Mouse (Mus musculus) megakaryocyte progenitor cell, adult 5-6 weeks (primary cell): ENCODE data around the gene Trmt2b. TPM values are rescaled to one million over a fixed set of nuclear protein-coding genes. Genes with fewer than 3 reads are reported as not detected.
"Not testable (repeated sequence)": the region's sequence is repeated elsewhere in the genome, so short reads cannot be mapped to it uniquely, and the experiment has no call there.

ENCODE experiments used
- ATAC-seq: replicated peaks from 2 replicates; pipeline ENCODE4 v1.8.0; 2016; ENCODE audit warnings: mild to moderate bottlenecking, moderate TSS enrichment, inconsistent platforms; ENCODE audit not compliant: poor library complexity
- total RNA-seq, 2 experiments: library from RNA; stranded (forward) in 1 of 2; stranded (reverse) in 1 of 2; fragments of 157-497, 149-512 nt in 1 of 2; fragments of 200-1000 nt in 1 of 2; gene quantifications; 2 replicates each; pipeline versions ENCODE4 v1.2.3 to v1.2.4; 2015 to 2017

Trmt2b gene
- total RNA-seq (2015) (29.4 and 32.6 TPM in 2 replicates), total RNA-seq (2017) (35.6 and 37.4 TPM in 2 replicates)

DNA sequence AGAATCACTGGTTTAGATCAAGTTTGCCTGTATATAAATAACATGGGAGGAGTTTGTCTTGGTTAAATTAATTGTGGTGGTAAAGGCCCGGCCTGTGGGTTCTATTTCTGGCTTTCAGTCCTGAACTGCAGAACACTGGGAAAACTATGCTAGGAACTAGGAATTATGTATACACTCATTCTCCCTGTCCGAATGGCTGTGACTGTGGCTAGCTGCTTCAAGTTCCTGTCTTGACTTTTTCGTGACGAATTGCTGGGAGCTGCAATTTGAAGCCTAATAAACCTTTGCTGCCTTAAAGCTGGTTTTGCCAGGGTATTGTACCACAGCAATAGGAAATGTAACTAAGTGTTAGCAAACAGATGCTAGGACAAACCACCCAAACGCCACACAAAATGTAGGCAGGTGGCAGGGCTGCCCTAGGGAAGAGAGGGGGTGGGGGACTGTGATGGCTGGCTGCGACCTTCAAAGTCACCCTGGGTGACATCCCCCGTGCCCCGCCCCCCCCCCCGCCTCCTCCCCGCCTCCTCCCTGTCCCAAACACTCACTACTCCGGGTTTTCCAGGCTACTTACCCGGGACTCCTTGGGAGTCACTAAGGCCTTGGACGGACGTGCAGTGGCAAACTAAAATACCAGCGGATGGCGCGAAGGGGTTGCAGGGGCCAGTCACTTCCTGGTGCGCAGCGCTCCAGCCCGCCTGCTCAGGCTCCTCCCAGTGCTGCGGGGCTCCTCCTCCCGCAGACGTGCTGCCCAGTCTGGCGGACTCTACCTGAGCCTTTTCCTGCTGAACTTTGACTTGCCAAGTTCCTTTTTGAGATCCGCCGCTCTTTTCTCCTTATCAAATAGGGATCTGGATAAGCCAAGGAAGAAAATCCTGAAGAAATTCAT is at the start of gene Trmt2b:
Gene Trmt2b (minus strand): TSS at position 710 of the 886 bp plus-strand sequence.
- ATAC-seq: peak; percentile 100

DNA sequence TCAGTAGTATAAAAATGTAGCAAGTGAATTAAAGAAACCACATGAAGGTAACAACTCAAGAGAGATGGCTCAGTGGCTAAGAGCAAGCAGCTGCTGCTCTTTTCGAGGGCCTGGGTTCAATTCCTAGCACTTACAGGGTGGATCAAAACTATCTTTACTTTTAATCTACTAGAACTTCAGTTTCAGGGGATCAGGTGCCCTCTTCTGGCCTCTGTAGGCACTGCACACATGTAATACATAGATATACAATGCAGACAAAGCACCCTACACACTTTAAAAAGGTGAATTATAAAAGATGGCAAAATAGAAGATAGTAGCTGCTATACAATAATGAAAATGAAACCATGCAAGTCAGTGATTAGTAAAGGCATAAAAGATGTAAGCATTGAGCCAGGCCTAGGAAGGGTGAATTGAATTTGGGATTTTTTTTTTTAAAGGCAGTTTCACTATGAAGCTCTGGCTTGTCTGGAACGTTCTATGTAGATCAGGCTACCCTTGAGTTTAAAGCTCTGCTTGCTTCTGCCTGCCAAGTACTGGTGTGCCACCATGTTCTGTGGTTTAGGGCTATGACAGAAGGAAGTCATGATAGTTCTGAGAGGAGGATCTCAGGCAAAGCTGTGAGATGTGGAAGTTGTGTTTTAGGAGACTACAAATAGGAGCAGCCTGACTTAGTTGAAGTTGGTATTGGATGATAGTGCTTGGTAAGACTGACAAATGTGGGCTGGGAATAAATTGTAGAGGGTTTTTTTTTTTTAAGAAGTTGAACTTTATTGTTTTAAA is 42.6 kb upstream of the Trmt2b start:
- ATAC-seq: peak; percentile 82

DNA sequence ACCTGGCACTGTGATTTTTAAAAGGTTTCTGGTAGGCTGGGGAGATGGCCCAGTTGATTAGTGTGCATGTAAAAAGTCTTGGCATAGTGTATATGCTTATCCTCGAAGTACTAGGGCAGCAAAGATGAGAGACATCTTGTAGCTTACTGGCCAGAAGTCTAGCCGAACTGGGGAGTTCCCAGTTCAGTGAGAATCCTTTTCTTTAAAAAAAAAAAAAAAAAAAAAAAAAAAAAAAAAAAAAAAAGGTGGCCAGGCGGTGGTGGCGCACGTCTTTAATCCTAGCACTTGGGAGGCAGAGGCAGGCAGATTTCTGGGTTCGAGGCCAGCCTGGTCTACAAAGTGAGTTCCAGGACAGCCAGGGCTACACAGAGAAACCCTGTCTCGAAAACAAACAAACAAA is 34.4 kb upstream of the Trmt2b start:
- not testable (repeated sequence) for ATAC-seq

DNA sequence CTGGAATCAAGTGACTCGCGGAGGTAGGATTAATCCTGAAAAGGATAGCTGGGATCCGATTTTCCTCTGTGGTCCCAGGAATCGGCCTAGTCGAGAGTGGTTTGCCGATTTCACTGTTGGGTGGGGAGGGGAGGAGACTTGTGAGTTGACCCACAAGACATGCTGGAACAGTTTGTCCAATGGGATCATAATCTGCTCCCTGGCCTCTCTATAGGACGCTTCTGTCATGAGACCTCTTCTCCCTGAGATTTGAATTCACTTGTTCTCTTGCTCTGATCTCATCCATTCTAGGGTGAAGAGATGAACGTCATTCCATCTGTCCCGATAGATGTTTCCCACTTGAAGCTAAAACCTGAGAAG is 31.5 kb upstream of the Trmt2b start:
- ATAC-seq: peak; percentile 65

DNA sequence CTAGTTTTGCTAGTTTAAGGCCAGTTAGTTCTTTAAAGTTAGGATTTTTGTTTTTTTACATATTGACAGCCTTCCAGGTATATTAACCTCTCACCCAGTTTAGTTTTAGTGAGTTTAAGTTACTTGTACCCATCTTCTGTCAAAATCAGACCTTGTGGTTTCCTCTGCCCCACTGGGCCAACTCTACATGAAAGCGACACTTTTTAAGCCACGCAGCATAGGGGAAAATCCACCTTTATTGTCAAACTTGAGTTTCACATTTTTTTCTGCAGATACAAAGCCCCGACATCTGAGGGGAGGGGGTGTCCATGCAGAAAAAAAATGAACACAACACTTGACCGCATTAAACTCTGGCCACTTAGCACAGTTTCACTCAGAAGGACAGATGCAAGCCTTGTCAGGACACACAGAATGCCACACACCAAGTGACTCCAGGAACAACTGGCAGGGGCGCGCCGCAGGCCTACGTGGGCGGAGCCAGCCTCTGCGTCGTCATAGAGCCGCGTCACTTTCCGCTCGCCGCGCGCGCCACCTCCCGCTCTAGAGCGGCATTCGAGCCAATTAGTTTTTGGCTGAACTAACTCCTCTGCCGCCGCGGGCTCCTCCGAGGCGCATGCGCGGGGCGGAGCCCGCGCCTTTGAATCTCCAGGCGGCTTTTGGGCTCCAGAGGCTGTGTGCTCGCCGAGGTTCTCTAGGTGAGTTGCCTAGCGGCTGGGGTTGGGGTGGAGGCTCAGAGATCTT is 30.9 kb upstream of the Trmt2b start, which contains the start of gene Cenpi:
Gene Cenpi (plus strand): TSS at position 551 of the 741 bp plus-strand sequence.
- ATAC-seq: peak; percentile 98

DNA sequence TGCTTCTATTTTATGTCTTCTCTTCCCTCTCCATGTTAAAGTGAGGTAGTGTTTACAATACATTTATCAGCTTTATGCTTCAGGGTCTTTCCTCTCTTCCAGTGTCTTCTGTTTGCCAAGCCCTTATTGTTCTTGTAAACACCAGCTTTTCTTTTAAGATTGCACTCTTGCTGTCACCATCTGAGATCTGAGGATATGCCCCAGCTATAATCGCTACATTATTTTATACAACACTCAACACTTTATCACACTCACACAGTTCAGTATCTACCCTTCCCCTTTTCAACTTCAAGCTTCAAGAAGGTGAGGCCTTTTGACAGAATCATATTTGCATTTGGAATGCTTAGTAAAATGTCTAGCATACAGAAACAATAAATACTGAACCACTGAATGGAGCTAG is 26.5 kb upstream of the Trmt2b start:
- no peak for ATAC-seq

DNA sequence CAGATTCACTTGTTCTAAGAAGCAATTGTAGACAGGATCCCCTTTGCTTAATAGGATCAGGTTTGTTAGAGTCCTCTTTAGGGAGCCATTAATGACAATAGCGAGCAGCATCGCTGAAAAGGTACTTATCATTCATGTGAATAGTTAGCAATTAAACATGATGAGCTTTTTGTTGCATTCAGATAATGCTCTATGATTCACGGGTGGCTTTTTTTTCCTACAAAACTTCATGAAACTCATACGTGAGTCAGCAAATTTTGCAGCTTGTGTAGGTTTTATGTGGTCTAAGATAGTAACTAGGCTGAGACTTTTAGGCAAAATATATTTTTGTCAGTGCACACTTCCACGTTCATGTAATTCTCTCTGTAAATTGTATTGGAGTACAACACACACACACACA is 23.4 kb upstream of the Trmt2b start:
- 0 out of 2 replicates have a peak, but pooled peaks have one; percentile 31 for ATAC-seq

DNA sequence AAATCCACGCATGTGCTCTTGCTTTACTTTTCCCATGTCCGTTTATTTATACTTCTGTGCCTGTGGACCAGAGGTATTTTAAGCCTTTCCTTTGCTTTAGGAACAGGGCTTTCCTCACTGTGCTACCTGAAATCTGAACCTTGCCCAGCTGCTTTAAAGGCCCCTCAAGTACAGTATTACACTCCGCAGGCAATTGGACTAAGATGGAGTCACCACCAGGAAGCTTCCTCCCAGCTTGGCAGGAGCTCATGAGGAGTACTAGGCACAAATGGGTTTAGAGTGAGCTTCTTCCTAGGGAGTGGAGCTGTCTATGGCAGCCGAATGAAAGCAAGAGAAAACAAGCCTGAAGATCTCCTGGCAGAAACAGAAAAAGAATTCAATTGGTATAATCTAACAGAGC is 20.4 kb upstream of the Trmt2b start:
- ATAC-seq: no peak

DNA sequence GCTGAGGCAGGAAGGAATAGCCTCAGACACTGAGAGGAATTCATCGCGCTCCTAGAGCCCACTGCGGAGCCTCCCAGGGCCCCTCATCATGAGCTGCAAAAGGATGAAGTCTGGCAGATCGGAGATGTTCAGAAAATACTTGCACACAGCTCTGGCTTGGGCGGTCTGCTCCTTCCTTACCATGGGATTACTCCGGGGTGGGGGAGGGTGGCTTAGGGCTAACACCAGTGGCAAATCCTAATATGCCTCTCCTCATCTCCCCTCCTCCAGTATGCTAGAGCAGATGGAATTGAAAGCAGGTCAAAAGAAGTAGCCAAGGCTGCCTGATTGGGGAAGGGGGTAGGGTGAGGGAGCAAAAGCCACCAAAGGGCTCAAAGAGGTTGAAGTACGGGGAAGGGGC is 20.0 kb upstream of the Trmt2b start:
- ATAC-seq: no peak

DNA sequence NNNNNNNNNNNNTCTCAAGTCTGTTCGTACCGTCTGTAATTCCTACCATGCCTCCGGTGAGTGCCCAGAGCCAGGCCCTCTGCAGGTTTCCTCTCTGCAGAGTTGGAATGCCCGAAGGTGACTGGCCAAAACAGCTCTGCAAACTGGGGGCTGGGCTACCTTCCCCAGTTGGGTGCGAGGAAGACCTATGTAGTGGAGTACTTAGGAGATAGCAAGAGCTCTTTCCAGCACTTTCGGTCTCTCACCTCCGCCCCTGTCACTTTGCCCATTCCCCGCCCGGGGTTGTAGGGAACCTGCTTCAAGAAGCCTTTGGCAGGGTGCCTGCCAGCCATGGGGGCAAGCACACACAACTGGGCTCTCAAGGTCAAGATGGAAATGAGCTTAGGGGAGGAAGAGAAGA is 19.5 kb upstream of the Trmt2b start:
- peak; percentile 41 for ATAC-seq

DNA sequence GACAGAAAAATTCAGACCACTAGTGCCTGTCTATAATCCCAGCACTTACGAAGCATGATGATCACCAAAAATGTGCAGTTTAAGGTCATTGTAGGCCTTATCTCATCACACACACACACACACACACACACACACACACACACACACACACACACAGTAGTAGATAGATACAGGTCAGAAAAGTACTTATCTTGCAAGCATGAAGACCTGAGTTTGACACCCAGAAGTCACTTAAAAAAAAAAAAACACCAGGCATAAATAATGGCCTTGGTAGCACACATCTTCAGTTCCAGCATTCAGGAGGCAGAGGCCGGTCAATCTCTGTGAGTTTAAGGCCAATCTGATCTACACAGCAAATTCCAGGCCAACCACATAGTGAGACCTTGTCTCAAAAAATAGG is 10.5 kb upstream of the Trmt2b start:
- ATAC-seq: no peak

DNA sequence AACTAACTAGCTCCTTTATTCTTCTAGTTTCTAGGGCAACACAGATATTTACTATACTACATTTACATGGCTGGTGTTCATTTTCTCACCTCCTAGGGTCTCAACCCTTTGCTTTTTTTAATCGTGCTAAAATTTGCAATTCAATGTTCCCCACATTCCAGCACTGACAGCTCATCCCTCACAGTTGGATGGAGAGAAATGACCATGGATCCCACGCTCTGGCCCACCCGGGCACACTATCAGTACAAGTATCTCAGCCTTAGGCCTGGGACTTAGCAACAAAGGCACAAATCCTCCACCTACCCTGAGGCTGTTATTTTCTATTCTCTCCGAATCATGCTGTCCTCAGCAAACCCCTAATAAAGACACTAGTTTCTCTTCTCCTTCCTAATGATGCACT is 9.0 kb upstream of the Trmt2b start:
- ATAC-seq: no peak

DNA sequence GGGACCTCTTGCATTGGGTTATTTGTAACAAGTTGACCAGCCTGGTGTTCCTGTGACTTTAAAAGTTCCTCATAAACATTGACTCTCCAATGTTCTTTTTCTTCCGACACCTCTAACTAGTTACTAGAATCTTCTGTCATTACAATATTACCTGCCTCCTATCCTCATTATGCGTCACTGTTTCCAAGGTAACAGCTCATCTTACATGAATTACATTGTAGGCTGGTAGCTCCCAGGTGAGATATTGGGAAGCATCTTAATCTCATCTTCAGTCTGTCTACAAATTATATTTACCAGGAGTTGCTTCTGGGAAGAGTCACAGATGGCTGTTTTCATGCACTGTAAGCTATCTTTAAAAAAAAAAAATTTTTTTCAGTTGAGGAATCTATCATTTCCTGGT is 8.3 kb upstream of the Trmt2b start:
- ATAC-seq: no peak

DNA sequence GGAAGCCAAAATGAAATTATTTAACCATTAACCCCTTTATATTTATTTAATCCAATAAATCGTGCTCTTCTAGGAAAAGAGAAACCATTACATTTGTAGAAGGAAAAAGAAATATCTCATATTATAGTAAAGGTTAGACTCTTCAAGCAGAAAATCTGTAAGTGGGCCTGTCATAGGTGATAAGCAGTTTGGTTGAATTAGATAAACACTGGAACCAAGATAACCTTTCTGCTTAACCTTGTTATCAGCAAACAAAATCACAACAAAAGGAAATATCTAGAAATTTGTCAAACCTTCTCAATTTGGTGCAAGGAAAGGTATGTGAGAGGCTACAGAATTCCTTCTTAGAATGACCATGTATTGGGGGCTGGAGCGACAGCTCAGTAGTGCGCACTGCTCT is 3.7 kb upstream of the Trmt2b start:
- ATAC-seq: no peak

DNA sequence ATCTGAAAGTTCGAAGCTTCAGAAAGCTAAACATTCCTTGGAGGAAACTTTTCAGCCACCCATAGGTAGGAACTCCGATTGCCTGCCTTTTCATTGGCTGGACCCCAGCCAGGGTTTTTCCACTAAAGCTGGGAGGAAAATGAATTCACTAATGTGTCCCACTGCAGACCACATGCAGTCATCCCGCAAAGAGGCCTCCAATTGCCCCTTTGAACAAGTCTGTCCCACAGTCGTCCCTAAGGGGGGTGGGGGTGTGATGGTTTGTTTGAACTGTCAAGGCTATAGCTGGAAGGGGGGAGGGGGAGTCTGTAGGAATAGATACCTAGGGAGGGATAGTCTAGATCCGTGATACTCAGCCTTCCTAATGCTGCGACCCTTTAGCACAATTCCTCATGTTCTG is 1.1 kb downstream of the Trmt2b start:
- ATAC-seq: no peak

DNA sequence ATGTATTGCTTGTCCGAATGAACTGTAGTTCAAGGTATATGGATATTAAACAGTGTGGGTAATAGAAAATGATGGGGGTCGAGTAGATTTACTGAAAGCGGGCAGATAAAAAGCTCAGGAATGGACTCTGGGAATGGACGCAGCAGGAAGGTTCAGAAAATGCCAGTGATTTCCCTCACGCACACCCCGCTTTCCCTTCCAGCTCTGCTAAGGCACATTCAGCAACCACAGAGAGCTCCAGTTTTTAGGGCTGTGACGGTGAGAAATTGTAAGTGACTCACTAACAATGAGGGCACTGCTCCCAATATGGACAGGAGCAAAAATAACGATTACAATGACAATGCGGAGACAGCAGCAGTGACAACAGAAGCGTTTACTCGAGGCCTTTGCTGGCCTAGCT is 14.7 kb downstream of the Trmt2b start:
- ATAC-seq: no peak

DNA sequence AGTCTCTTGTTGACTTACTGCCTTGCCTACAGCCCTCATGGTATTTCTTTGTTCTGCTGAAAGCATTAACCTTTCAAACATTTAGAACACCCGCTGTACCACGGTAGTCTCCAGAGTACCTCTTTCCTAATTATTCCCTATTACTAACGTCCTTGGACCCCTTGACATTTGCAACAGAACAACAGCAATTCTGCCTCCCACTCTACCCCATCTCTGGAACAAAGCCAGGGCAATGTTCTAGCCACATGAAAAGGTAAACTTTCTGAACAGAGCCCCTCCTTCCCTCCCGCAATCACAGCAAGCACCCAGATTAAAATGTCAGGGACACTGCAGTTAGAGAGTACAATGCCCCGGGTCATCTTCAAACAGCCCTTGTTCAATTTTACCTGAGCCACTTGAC is 15.6 kb downstream of the Trmt2b start:
- ATAC-seq: no peak

DNA sequence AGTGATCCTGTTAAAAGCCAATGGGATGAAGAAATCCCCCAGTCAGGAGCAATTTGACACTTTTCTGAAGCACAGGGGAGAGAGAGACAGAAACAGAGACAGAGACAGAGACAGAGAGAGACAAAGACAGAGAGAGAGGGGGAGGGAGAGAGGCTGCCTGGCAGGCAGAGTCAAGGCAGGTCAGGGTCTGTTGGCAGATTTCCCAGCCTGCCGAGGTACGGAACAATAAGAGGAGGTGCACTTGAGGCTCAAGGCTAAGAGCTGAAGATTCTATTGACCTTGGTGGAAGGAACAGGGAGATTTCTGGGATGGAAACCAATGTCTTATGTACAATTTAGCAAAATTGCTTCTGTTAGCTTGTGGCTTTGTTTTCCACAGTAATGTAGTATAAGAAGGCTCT is 28.6 kb downstream of the Trmt2b start:
- no peak for ATAC-seq

DNA sequence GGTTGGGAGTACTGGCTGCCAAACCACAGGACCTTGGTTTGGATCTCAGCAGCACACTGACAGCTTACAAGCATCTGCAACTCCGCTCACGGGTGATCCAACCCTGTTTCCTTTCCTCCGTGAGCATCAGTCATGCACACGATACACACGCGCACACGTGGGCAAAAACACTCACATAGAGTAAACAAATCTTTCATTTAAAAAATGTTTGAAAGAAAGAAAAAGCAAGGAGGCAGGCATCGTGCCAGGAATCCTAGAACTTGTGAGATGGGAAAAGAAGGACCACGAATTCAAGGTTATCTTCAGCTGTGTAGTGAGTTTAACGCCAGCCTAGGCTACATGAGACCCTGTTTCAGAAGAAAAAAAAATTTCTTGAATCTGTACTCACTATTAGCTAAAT is 30.8 kb downstream of the Trmt2b start:
- ATAC-seq: no peak

DNA sequence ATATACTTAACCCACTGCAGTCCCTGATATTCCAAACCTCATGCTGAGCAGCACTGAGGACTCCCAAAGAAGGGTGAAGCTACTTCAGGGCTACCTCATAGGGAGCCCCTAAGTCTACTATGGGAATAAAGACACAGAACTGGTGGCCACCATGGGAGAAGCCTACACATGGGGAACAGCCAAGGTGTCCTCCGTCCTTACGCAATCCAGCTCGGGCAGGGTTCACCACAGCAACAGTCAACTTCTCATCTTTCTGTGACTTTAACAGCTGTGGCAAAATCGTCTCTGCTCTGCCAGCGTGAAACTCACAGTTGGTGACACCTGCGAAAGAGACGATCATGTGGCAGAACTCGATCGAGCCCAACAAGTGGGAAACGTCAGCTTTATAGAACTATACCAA is 38.5 kb downstream of the Trmt2b start:
- ATAC-seq: peak; percentile 58

DNA sequence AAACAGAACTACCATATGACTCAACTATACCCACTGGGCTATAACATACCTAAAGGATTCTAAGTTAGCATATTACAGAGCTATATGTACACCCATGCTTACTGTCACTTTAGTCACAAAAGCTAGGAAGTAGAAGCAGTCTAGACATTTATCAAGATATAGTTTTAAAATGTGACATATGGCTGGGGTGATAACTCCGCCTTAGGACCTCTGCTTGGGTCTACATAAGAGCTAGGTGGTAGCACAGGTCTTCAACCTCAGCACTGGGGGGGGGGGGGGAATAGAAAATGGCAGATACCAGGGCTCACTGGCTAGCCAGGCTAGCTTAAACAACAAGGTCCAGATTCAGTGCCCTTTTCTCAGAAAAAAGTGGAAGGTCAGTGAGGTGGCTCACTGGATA is 43.7 kb downstream of the Trmt2b start:
- no peak for ATAC-seq
